Mouse (Mus musculus) CH12F3 (cell line): ENCODE measurements around the gene Gnl3.

ENCODE experiments used
- in situ Hi-C: fragments of 300-500 bp; cut with MboI; formaldehyde crosslinking; loops from 2 replicates; pipeline ENCODE4 v1.14.3; 2020; ENCODE audit warnings: low sequenced_read_pairs

The Gnl3 gene

GRCm38 (mm10) chr14:31018860-31019291 is at the start of gene Gnl3, which contains the start of gene Pbrm1:
Gene Gnl3, minus strand, starts transcription at chr14:31019152.
Gene Pbrm1, plus strand, starts transcription at chr14:31019138.
- in situ Hi-C loops, result no loop called here

- in situ Hi-C loops, result no loop called here
These were observed 43.3 kb upstream of the Gnl3 start for GRCm38 (mm10) chr14:31062277-31062676.

GRCm38 (mm10) chr14:31045817-31046216 is 26.9 kb upstream of the Gnl3 start:
- in situ Hi-C loops, result no loop called here

GRCm38 (mm10) chr14:31045296-31045695 is 26.3 kb upstream of the Gnl3 start:
- in situ Hi-C loops, result no loop called here

- in situ Hi-C loops, result no loop called here
These were observed 6.8 kb upstream of the Gnl3 start for GRCm38 (mm10) chr14:31025785-31026184.

GRCm38 (mm10) chr14:31022579-31022978 is 3.6 kb upstream of the Gnl3 start:
- in situ Hi-C loops, result no loop called here

GRCm38 (mm10) chr14:31019331-31020205 is 616 bp upstream of the Gnl3 start:
- in situ Hi-C loops, result no loop called here

- in situ Hi-C loops, result no loop called here
These were observed 1.1 kb downstream of the Gnl3 start for GRCm38 (mm10) chr14:31017854-31018253.

GRCm38 (mm10) chr14:31016063-31016462 is 2.9 kb downstream of the Gnl3 start:
- in situ Hi-C loops, result no loop called here

- in situ Hi-C loops, result no loop called here
These were observed 5.0 kb downstream of the Gnl3 start for GRCm38 (mm10) chr14:31013928-31014327.

- in situ Hi-C loops, result no loop called here
These were observed 7.4 kb downstream of the Gnl3 start for GRCm38 (mm10) chr14:31011588-31011987.

GRCm38 (mm10) chr14:31006779-31007178 is 12.2 kb downstream of the Gnl3 start:
- in situ Hi-C loops, result no loop called here

- in situ Hi-C loops, result no loop called here
These were observed 14.4 kb downstream of the Gnl3 start for GRCm38 (mm10) chr14:31004527-31004926.

GRCm38 (mm10) chr14:31001307-31002205 is 17.4 kb downstream of the Gnl3 start, which contains the start of the genes Glt8d1 and Spcs1:
Gene Glt8d1, plus strand, starts transcription at chr14:31001400.
Gene Spcs1, minus strand, starts transcription at chr14:31001672.
- in situ Hi-C loops, result no loop called here

- in situ Hi-C loops, result no loop called here
These were observed 18.1 kb downstream of the Gnl3 start for GRCm38 (mm10) chr14:31000816-31001306.

GRCm38 (mm10) chr14:31000356-31000755 is 18.6 kb downstream of the Gnl3 start:
- in situ Hi-C loops, result no loop called here

- in situ Hi-C loops, result no loop called here
These were observed 22.5 kb downstream of the Gnl3 start for GRCm38 (mm10) chr14:30996417-30996816.

- in situ Hi-C loops, result no loop called here
These were observed 42.7 kb downstream of the Gnl3 start for GRCm38 (mm10) chr14:30976222-30976621.

- in situ Hi-C loops, result no loop called here
These were observed 44.7 kb downstream of the Gnl3 start for GRCm38 (mm10) chr14:30974204-30974603.
